Mouse (Mus musculus) liver, embryonic 14 days (tissue): ENCODE measurements around the gene Gm8165. TPM values are rescaled to one million over a fixed set of nuclear protein-coding genes. Genes with fewer than 3 reads are reported as not detected.

Experiments
- polyA plus RNA-seq: library from polyadenylated mRNA; depleted of rRNA; stranded (reverse); fragments of >200 nt; gene quantifications from 2 replicates; pipeline ENCODE4 v1.2.3, GENCODE M21; 2012; rRNA removed

Gm8165 gene
- not detected in 2 replicates for polyA plus RNA-seq

DNA sequence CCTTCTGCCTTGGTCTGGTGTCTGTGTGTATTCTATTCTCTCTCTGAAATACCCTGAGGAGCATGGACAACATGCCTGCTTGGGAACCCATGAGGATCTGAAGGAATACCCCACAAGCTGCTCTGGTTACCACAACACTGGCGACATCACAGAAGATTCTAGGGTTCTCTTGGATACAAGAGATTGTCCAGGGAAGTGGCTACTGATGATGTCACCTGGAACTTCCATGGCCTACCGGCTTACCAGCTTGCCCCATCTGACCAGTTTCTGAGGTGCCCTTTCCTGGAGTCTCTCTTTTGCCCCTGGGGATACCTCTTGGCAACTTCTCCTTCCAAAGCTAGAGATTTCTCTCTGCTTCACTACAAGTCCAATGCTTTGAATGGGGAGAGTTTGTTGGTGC, at the start of gene Gm8165:
TSS of gene Gm8165 (minus strand) at position 101 of the 400 bp plus-strand sequence.

GRCm38 (mm10) chr14:43697621-43698020, 20.6 kb upstream of the Gm8165 start, which contains the start of gene Gm7324:
Gm7324 (plus strand) TSS chr14:43697828.

Other genes with a start within 250 kb of the Gm8165 start
- not detected in 2 replicates for gene Gm5799, start 133.6 kb downstream of the Gm8165 start, polyA plus RNA-seq
- not detected in 2 replicates for gene Gm17654, start 98.1 kb downstream of the Gm8165 start, polyA plus RNA-seq
- not detected in 2 replicates for gene Gm10375, start 69.2 kb downstream of the Gm8165 start, polyA plus RNA-seq
- 0.44 and 0.55 TPM in 2 replicates for gene Gm7324, start 20.6 kb upstream of the Gm8165 start, polyA plus RNA-seq
- not detected in 2 replicates for gene Gm16506, start 50.3 kb upstream of the Gm8165 start, polyA plus RNA-seq
- not detected in 2 replicates for gene Gm6526, start 70.7 kb upstream of the Gm8165 start, polyA plus RNA-seq
- gene Gm8180, start 107.5 kb upstream of the Gm8165 start, polyA plus RNA-seq: not detected in 2 replicates
- gene Ear1, start 198.3 kb upstream of the Gm8165 start, polyA plus RNA-seq: 16.3 and 18.4 TPM in 2 replicates
- not detected in 2 replicates for gene Ear10, start 246.4 kb upstream of the Gm8165 start, polyA plus RNA-seq
- 9.4 and 12.1 TPM in 2 replicates for gene Gm8113, start 248.2 kb upstream of the Gm8165 start, polyA plus RNA-seq